Mouse (Mus musculus): Measurements from ENCODE around the gene Ppp3ca.
A peak's percentile ranks its signal among the peaks of the same experiment; 100 is the strongest.

Gene Ppp3ca

GRCm38 (mm10) chr3:136816319-136816718 lies 146.4 kb downstream of the Ppp3ca start:
- no peak for DNase-seq

- DNase-seq, result no peak
Measured at GRCm38 (mm10) chr3:136818997-136819396, 149.1 kb downstream of the Ppp3ca start.

GRCm38 (mm10) chr3:136821039-136821438 lies 151.1 kb downstream of the Ppp3ca start:
- DNase-seq, result no peak

GRCm38 (mm10) chr3:136821993-136822392 lies 152.1 kb downstream of the Ppp3ca start:
- DNase-seq, result no peak

GRCm38 (mm10) chr3:136822431-136822830 lies 152.5 kb downstream of the Ppp3ca start:
- DNase-seq, result no peak

GRCm38 (mm10) chr3:136828451-136828850 lies 158.5 kb downstream of the Ppp3ca start:
- DNase-seq, result no peak

GRCm38 (mm10) chr3:136829109-136829508 lies 159.2 kb downstream of the Ppp3ca start:
- DNase-seq, result no peak

- no peak for DNase-seq
Measured at GRCm38 (mm10) chr3:136830687-136831220, 160.8 kb downstream of the Ppp3ca start.

GRCm38 (mm10) chr3:136833003-136833745 lies 163.2 kb downstream of the Ppp3ca start:
- DNase-seq, result no peak

GRCm38 (mm10) chr3:136833893-136834292 lies 164.0 kb downstream of the Ppp3ca start:
- DNase-seq, result peak; percentile 26 to 54

GRCm38 (mm10) chr3:136835851-136836250 lies 165.9 kb downstream of the Ppp3ca start:
- DNase-seq, result no peak

- DNase-seq, result no peak
Measured at GRCm38 (mm10) chr3:136836319-136837193, 166.6 kb downstream of the Ppp3ca start.

- peak; percentile 63 to 69 for DNase-seq
Measured at GRCm38 (mm10) chr3:136837589-136837988, 167.7 kb downstream of the Ppp3ca start.

GRCm38 (mm10) chr3:136841282-136841681 lies 171.4 kb downstream of the Ppp3ca start:
- DNase-seq, result no peak

GRCm38 (mm10) chr3:136842384-136842783 lies 172.5 kb downstream of the Ppp3ca start:
- no peak for DNase-seq

- no peak for DNase-seq
Measured at GRCm38 (mm10) chr3:136843811-136844491, 174.0 kb downstream of the Ppp3ca start.

- DNase-seq, result no peak
Measured at GRCm38 (mm10) chr3:136849035-136849434, 179.1 kb downstream of the Ppp3ca start.

- DNase-seq, result no peak
Measured at GRCm38 (mm10) chr3:136852921-136853320, 183.0 kb downstream of the Ppp3ca start.

- DNase-seq, result no peak
Measured at GRCm38 (mm10) chr3:136853596-136853995, 183.7 kb downstream of the Ppp3ca start.

GRCm38 (mm10) chr3:136855996-136856395 lies 186.1 kb downstream of the Ppp3ca start:
- DNase-seq, result no peak

- no peak for DNase-seq
Measured at GRCm38 (mm10) chr3:136862051-136862837, 192.3 kb downstream of the Ppp3ca start.

GRCm38 (mm10) chr3:136863127-136863526 lies 193.2 kb downstream of the Ppp3ca start:
- DNase-seq, result no peak

All from kidney, postnatal 4 days (tissue).